Mouse (Mus musculus): ENCODE results near the gene Psmc3. TPM values are rescaled to one million over a fixed set of nuclear protein-coding genes. Genes with fewer than 3 reads are reported as not detected.

Gene Psmc3
- total RNA-seq, 2 experiments from 2014 or later = 174 to 182 TPM

GRCm38 (mm10) chr2:91053181-91053933 is 452 bp upstream of the Psmc3 start:
- no peak for DNase-seq

GRCm38 (mm10) chr2:91058435-91058834 is 4.6 kb downstream of the Psmc3 start:
- DNase-seq = no peak

GRCm38 (mm10) chr2:91059376-91059775 is 5.6 kb downstream of the Psmc3 start:
- DNase-seq = no peak

DNA sequence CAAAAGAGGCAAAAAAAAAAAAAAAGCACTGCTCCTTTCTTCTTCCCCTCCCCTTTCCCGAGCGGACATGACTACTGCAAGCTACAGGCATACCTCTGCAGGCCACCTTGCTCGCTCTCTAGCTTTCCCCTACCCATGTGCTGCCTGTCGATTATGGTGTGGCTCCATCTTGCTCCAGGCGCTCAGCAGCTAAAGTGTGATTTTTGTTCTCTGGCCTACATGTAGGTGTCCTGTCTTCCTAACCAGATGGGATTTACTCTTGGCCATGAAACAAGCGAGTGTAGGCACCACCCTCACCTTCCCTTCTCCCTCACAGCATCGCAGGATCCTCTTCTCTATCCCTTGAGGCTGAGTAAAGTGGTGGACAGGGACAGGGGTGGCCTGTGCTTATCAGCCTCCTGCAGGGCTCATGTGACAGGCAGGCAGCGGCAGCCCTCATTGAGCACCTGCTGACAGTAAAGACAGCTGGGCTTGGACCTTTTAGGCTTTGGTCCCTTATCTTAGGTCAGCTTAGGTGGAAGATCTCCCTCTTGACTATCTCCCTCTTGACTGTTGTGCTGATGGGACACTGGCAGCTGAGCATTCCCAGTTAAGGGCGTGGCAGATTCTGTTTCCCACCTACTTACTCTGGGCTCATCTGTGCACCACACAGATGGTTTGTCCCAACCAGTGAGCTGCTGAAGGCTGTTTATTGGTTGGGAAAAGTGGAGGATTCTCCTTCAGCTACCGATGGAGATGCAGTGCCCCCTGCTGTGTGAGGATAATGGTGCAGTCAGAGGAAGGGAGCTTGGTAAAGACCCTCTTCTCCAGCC is 6.9 kb downstream of the Psmc3 start:
- DNase-seq = peak; percentile 60

DNA sequence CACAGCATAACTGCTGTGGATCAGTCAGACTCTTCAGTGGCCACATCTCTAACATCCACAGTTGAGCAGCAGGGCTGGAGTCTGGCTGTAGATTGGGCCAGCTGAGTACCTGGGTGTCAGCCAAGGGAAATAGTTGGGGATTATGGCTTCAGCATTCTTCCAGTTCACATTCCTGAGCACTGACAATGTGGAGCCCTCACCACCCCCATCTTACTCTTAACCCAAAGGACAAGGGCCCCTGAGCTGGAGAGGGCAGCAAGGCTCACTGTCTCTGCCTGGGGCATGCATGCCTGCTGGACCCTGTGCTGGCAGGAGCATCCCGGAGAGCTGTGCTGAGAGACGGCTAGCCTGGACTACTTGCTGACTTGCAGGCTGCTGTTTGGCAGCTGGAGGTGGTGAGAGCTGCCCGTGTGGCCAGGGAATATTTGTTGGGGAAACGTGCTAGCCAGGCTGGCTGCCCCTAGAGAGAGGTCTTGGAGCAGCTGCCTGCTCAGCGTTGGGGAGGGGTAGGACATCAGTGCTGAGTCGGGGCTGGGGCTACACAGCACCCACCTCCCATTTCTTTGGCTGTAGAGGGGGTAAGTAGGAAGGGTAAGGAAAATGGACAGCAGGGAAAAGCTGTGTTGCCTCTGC is 8.2 kb downstream of the Psmc3 start:
- DNase-seq = no peak

DNA sequence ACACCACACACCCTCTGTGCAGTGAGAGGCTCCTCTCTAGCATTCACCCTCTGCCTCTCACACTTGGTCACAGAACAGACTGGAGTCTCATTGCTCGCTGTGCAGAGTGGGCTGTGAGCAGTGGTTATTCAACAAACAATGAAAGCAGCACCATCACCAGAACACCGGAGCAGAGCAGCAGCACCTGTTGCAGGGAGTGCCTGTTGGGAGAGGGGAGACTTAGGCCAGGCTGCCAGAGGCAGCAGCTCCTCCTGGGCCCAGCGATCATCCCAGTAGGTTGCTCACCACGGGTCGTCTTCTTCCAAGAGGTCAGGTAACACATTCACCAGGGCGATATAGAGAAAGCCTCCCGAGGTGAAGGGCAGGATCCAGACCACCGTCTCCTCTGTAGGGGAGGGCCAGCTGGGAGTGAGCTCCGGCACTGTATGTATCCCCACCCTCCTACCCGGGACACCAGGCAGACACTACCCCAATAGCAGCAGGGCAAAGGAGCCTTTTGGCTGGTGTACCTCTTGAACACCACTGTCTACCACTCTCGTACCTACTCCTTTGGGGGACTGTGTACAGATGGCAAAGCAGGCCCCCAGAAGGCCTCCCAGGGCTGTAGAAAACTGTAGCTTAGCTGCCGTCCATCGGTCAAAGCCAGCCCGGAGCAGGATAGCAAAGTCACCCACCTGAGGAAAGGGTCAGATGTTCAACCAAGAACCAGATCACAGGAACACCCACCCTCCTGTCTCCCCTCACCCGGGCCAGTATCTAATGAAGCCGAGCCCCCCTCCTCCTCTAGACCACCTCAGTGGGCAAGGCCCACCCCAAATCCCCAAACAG is 9.2 kb downstream of the Psmc3 start:
- no peak for DNase-seq

DNA sequence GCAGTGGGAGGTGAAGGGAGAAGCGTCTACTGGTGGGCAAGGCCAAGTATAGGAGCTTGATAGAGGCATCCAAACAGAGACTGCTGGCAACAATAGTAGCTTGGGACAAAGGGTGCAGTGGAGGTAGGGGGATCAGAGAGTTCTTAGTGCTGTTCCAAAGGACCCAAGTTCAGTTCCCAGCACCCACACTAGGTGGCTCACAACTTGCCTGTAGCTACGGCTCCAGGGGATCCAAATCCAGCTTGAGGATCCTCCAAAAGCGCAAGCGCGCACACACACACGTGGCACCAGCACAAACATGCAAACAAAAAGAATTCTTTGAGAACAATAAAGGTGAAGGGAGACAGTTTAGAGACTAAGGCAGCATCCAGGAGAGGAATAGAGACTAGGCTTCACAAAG is 10.4 kb downstream of the Psmc3 start:
- no peak for DNase-seq

GRCm38 (mm10) chr2:91065544-91065943 is 11.7 kb downstream of the Psmc3 start:
- DNase-seq = peak; percentile 72

DNA sequence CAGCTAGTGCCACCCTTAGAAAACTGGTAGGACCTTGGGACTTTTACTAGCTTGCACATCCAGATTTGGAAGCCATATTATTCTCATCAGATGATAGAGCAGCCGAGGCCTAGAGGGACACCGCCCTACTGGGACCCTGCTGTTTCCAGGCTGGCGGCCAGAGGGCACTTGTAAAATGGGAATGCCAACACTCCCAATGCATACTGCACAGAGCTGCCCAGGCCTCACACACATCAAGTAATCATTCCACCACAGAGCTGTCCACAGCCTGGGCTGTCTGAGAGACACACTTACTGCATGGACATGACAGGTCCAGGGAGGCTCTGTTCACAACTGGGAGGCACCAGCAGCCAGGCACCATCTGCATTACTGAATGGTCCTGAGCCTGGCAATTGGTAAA is 12.6 kb downstream of the Psmc3 start:
- DNase-seq = no peak

DNA sequence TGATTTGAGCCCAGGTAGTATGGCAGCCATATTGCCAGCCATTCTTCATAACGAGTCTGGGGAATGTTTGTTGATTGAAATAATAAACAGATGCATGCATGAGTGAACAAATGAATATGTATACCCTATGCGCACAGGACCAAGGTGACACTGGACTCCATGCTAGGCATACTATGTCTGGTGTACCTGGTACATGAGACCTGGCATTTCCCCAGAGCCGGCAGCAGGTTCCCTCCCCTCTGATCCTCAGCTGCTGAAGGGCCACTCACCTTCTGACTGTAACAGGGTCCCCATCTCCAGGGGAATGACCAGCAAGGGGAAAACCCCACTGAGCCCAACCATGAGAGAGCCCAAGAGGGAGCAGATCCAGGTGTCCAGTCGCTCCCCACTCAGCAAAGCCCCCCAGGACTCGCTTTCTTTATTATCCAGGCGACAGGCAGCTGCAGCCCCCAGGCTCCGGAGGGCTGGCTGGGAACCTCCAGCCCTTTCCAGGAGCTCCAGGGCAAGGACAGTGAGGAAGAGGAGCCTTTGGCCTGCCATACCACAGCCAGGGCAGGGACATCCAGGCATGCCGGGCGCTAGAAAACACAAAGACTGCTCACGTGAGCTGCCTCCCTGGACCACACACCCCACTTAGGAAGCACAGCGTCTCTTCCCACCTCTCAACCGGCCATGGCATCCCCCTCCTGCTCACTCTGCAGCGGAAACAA is 14.5 kb downstream of the Psmc3 start:
- no peak for DNase-seq

GRCm38 (mm10) chr2:91068872-91069165 is 15.0 kb downstream of the Psmc3 start:
- no peak for DNase-seq

- DNase-seq = peak; percentile 30
Observed at GRCm38 (mm10) chr2:91069306-91070000, 15.6 kb downstream of the Psmc3 start.

DNA sequence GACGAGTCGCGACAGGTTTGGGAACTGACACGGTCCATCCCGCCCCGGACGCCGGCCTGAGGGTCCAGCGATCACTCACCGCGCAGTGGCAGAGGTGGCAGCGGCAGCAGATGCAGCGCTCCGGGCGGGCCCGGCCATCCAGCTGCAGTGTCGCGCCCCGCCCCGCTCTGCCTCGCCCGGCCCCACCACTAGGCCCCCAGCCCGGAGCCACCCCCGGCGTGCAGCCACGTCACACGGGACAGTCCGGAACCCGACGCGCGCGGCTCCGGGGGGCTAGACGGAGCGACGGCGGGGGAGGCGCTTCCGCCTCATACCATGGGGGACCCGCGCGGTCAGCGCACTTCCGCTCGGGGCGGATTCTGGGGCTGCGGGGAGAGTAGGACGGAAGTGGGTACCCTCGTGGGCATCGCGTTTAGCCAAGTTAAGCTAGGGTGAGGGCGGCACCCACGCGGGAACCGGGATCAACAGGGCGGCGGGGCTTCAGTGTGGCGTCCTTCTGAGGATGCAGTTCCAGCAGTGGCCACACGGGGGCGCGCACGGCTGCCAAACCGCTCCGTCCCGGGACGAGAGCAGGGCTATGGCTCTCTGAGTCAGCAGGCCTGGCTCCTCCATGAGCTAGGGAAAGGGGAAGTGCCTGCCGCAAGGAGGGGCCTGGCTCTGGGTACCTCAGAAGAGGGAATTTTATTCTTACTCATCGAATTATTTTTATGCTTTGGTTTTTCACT is 16.4 kb downstream of the Psmc3 start, which contains the start of gene Slc39a13:
Gene Slc39a13 (minus strand): TSS at position 342 of the 725 bp plus-strand sequence.
- peak; percentile 97 for DNase-seq

- no peak for DNase-seq
Observed at GRCm38 (mm10) chr2:91071059-91071458, 17.2 kb downstream of the Psmc3 start.

GRCm38 (mm10) chr2:91072092-91072491 is 18.3 kb downstream of the Psmc3 start:
- no peak for DNase-seq

GRCm38 (mm10) chr2:91077957-91078313 is 24.1 kb downstream of the Psmc3 start:
- no peak for DNase-seq

GRCm38 (mm10) chr2:91078314-91079025 is 24.7 kb downstream of the Psmc3 start:
- DNase-seq = no peak

DNA sequence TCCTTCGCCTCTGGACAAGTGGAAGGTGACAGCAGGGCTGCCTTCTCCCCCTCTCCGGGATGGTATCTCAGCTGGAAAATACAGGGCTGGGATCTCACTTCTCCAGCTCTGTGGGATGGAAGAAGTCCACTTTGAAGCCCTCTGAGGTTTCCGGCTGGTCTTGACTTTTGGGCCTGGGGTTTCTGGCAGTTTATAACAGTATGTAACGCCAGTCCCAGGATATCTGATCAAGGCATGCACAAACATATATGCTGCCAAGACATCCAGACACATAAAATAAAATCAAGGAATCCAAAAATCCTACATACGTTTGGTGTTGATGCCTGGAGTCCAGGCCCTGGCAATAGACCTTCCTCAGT is 25.2 kb downstream of the Psmc3 start:
- no peak for DNase-seq

GRCm38 (mm10) chr2:91080784-91081513 is 27.1 kb downstream of the Psmc3 start:
- DNase-seq = no peak
